Mouse (Mus musculus) urinary bladder, adult 18-20 months (tissue): ENCODE measurements around the gene Myo5c.
"Not testable (repeated sequence)": the region's sequence is repeated elsewhere in the genome, so short reads cannot be mapped to it uniquely, and the experiment has no call there.

Experiments
- DNase-seq, 2 experiments: peaks; one replicate each; pipeline ENCODE4 v3.0.0; 2022; ENCODE audit warnings: low spot score in 2 of 2, mixed read lengths in 2 of 2

The Myo5c gene

GRCm38 (mm10) chr9:75243730-75244406 is 12.0 kb downstream of the Myo5c start:
- DNase-seq: no peak

GRCm38 (mm10) chr9:75244527-75244926 is 12.7 kb downstream of the Myo5c start:
- DNase-seq: no peak

- no peak for DNase-seq
These were observed 14.5 kb downstream of the Myo5c start for GRCm38 (mm10) chr9:75246080-75246930.

GRCm38 (mm10) chr9:75247870-75248269 is 16.1 kb downstream of the Myo5c start:
- DNase-seq: no peak

- DNase-seq: no peak
These were observed 16.5 kb downstream of the Myo5c start for GRCm38 (mm10) chr9:75248359-75248758.

GRCm38 (mm10) chr9:75248874-75249273 is 17.1 kb downstream of the Myo5c start:
- DNase-seq: no peak

GRCm38 (mm10) chr9:75253158-75253557 is 21.3 kb downstream of the Myo5c start:
- not testable (repeated sequence) for DNase-seq

- DNase-seq: no peak
These were observed 21.9 kb downstream of the Myo5c start for GRCm38 (mm10) chr9:75253766-75254165.

- DNase-seq: no peak
These were observed 22.6 kb downstream of the Myo5c start for GRCm38 (mm10) chr9:75254196-75254955.

GRCm38 (mm10) chr9:75255820-75256545 is 24.2 kb downstream of the Myo5c start:
- peak in 1 of 2 experiments; percentile 48 for DNase-seq

- no peak for DNase-seq
These were observed 27.0 kb downstream of the Myo5c start for GRCm38 (mm10) chr9:75258792-75259191.

- DNase-seq: no peak
These were observed 27.8 kb downstream of the Myo5c start for GRCm38 (mm10) chr9:75259656-75260055.

- no peak for DNase-seq
These were observed 29.6 kb downstream of the Myo5c start for GRCm38 (mm10) chr9:75261332-75261872.

- DNase-seq: no peak
These were observed 30.5 kb downstream of the Myo5c start for GRCm38 (mm10) chr9:75262235-75262826.

GRCm38 (mm10) chr9:75264008-75264718 is 32.3 kb downstream of the Myo5c start:
- peak; percentile 49 to 65 for DNase-seq

- DNase-seq: no peak
These were observed 35.3 kb downstream of the Myo5c start for GRCm38 (mm10) chr9:75267147-75267546.

GRCm38 (mm10) chr9:75270382-75270781 is 38.6 kb downstream of the Myo5c start:
- DNase-seq: no peak

GRCm38 (mm10) chr9:75271539-75271938 is 39.7 kb downstream of the Myo5c start:
- no peak for DNase-seq

GRCm38 (mm10) chr9:75273646-75274045 is 41.8 kb downstream of the Myo5c start:
- DNase-seq: no peak

- DNase-seq: peak in 1 of 2 experiments; percentile 60
These were observed 42.7 kb downstream of the Myo5c start for GRCm38 (mm10) chr9:75274486-75274885.
